Mouse (Mus musculus) urinary bladder, postnatal 10 days (tissue): ENCODE measurements around the gene Zfp105.

Experiments
- DNase-seq: peaks from one replicate; pipeline ENCODE4 v3.0.0; 2022; ENCODE audit warnings: low spot score

The Zfp105 gene

DNA sequence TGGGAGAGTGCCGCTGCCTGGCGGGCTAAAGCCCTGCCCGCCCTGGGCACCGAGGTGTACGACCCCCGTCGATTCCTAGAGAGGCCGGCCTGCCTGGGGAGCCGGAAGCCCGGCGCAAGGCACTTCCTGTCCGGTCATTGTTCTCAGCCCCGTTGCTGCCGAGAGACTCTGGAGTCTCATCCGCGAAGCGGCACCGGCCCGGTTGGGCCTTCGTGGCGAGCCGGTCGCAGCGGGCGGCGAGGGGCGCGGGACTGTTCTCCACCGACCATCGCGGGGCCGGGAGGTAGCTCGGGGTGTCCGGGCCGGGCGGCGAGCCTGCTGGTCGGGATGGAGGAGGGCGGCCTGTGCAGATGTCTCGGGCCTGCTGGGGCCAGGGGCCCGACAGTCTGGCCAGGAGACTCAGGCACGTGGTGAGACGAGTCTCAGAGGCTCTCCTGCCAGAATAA is at the start of gene Zfp105:
Gene Zfp105, plus strand, starts transcription at position 137 of the 446 bp plus-strand sequence.
- peak; percentile 18 for DNase-seq

DNA sequence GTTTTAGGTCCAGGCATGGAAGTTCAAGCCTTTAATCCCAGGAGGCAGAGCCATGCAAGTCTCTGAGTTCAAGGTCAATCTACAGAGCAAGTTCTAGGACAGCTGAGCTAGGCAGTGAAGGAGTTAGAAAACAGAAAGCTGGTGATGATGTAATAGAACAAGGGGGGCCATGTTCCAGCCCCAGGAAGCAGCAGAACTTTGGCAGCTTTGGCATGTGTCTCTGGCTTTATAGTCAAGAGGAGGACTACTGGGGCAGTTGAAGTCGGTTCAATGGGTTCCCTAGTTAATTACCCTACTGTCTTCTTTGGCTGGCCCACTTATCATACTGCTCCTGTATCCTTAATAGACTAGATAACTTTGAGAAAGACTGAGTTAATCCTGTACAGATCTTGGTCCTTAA is 48.2 kb upstream of the Zfp105 start:
- no peak for DNase-seq

DNA sequence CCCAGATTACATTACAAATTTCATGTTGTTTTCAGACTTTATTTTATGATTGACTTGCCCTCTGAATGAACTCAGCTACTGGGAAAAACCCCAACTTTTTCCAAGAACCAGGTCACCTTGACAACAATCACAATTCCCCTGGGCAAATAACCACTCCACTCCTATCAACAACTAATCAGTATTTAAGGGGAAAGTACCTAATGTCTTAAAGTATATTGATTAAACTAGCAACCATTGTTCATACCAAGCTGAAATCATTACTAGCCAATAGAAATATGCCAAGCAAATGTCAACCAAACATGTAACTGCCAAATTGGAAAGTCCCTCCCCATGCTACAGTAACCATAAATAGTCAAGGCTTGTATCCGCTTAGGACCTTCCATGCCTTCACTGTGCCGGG is 47.7 kb upstream of the Zfp105 start:
- no peak for DNase-seq

DNA sequence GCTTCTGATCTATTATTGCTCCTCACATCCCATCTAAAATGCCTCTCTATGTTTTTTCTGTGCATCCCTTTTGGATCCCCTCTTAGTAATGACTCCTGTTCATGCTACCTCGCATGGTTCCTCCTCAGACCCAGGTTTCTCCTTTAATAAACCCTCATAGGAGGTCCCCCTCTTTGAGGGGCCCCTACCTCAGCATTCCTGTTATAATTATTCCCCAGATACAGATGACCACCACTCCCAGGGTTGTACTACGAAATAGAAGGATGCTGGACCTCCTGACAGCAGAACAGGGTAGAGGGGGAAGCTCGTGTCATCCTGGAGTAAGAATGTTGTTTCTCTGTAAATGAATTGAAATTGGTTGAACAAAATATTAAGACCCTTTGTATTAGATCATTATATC is 37.5 kb upstream of the Zfp105 start, which contains the start of gene Zkscan7:
Gene Zkscan7, plus strand, starts transcription at position 301 of the 400 bp plus-strand sequence.
- DNase-seq: no peak

DNA sequence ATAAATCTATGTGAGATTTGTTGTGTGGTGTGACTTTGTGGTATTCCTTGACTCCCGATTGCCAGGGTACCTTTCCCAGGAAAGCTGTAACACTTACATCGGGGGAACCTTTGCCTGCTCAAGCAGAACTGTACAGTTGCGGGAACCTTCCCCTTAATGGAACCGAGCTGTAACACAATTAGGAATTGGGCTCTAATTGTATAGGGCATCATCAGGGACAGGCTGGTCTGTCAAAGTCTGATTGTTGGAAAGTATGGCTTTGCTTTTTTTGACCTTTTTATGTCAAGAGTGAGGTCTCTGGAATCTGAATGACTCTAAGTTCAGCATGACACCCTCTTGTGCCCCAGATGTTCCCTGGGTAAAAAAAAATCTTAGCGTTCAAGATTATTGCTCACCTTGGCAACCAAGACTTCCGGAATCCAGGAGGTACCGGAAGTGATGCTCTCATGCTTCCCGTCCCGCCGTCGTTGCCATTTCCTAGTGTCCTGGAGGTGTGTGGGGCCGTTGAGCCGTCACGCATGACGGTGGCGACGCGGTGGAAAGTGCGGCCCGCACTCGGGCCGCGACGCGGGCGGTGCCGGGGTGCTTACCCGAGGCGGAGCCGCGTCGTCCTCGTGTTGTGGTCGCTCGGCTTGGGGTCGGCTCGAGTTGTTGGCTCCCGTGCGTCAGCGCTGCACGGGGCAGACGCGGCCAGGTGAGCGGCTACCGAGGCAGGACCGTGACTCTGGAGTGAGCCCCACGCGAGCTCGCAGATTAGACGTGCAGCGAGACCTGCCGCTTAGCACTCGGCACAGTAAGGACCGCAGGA is 36.3 kb upstream of the Zfp105 start:
- no peak for DNase-seq

DNA sequence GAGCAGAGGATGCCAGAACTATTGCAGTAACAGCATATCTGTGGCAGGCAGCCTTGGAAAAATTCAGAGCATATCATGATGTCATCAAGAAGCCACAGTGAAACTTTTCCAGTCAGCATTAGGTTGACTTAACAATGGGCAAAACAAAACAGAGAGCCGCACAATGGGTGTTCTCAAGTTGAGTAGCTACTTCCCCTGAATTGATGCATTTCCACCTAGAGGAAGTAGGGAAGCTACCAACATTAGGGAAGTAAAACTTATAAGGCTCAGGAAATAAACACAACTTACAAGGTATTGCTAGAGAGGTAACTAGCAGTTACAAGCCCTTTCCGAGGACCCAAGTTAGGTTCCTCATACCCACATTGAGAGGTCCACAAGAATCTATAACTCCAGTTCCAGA is 21.8 kb upstream of the Zfp105 start:
- DNase-seq: no peak

DNA sequence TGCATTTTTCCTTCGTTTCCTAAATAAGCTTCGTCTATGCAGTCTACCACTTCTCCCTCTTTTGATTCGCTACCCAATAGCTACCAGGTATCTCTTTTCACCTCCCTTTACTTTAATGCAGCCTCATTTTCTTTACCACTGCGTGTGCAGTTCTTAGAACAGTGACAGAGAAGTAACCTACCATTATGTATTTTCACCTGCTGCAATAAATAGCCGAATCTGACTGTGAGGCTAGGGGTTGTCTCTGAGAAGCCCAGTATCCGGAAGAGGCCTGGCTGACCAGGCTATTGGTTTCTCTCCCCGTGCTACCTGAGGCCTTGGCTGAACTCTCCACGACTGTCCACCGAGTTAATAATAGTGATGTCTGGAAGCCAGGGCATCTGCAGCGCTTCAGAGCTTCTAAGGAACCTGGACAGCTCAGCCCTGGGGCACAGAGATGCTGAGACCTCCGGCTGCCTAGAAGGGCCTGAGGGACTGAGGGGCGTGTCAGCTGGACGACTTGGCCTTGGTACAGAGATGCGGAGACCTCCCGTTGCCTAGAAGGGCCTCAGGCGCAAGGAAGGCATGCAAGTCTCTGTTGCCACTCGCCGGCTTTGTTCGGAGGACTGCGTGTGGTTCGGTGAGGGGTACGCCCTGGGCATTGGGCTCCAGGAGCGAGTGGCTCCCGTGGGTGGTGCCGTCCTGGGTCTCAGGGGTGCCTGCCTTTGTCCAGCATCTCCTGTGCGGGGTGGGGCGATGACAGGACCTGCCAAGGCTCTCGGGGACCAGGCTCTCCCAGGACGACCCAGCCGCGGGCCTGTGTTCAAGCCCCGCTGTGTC is 19.9 kb upstream of the Zfp105 start:
- DNase-seq: no peak

DNA sequence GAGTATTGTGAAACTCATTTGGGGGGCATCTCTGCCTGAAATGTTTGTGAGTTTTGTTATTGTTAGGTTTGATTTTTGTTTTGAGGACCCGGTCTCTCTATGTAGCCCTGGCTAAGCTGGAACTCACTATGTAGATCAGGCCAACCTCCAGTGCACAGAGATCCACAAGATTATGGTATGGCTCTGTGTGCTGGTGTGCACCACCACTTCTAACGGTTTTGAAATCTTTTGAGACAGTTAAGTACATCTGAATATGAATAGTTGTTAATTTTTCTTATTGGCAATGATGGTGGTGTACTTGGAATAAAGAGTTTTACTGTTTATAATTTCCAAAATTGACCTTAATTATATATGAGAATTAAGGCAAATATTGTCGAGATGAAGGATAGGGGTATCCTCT is 436 bp upstream of the Zfp105 start:
- DNase-seq: no peak

DNA sequence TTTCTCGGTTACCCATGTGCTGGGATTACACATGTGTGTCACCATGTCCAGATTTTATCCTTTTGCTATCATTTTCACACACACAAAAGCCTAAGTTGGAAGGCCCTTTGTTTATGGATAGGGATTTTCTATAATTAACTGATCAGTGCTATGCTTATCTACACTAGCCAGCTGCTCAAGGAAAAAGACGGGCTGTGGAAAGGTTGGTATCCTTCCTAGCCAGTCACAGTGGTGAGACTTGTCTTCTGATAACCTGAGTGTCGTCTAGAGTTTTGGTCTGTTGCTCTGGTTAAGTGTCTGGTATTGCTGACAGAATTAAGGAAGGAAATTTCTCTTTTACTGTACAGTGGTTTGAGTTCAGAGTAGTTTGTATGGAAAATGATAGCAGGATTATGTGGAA is 6.0 kb downstream of the Zfp105 start:
- no peak for DNase-seq

DNA sequence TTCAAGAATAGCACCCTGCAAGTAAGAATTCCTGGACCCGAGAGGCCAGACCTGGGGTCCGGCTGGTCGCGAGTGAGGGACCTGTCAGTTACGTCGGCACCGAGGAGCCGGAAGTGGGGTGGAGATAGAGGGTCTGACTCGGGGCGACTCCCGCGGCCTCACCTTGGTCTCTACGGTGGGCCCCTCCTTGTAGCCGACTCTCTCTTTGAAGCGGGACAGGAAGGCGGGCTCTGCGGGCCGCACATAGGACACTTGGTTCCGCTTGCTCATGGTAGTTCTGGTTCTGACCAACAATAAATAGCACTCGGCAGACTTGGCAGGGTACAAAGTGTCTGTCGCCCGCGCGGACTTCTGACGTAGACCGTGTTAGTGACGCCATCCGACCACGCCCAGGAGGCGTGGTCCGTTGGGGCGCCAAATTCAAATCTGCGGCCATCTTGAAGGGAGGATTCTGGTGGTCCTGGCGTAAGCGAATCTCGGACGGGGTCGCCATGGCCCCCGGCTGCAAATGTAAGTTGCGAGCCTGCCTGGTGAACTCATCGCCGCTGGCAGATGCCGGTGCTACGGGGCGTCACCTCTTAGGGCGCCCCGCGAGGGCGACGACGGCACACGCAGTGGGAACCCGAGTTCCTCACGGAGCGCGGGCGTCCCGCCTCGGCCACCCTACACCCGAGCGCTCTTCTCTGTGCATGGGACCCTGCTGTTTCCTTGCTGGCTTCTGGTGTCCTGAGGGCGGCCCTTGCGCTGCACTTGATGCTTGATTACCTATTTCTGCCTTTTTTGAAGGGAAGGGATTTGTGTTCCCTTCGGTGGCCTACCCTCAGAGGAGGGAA is 28.0 kb downstream of the Zfp105 start, which contains the start of the genes 1110059G10Rik and Kif15:
Gene 1110059G10Rik, minus strand, starts transcription at position 358 of the 833 bp plus-strand sequence.
Gene Kif15, plus strand, starts transcription at position 404 of the 833 bp plus-strand sequence.
- DNase-seq: peak; percentile 74
